Comparison of ENCODE assay signal across 14 mouse cellular contexts in genomic region chr7:46566318-46567007, GRCm38 (mm10).
"Had no signal": no experiment of that assay in that cellular context is flagged by ENCODE, and none has a peak within 500 bp of the region (broad histone marks: within the 10 kb centered on the region; RNA-seq: fewer than 3 reads in every experiment).

No protein-coding gene starts in this region.

- H3K4me3 ChIP-seq: layer of hippocampus, adult 2 months; limb, embryonic 13.5 days; midbrain, embryonic 13.5 days; neural tube, embryonic 13.5 days; stomach, embryonic 15.5 days had no signal

- DNase-seq: kidney, adult 18-20 months; left cerebral cortex, postnatal 4 days; lung, adult 18-20 months; retina, postnatal 1 day; right cerebral cortex, postnatal 4 days; spleen, adult 18-20 months; thymus, postnatal 36 days had no signal

- ATAC-seq: midbrain, embryonic 13.5 days had no signal

- H3K9me3 ChIP-seq: stomach, embryonic 15.5 days had no signal

- H3K9ac ChIP-seq: hindbrain, embryonic 14.5 days; limb, embryonic 13.5 days; midbrain, embryonic 13.5 days; neural tube, embryonic 13.5 days; stomach, embryonic 15.5 days had no signal

- H3K27ac ChIP-seq: hindbrain, embryonic 14.5 days; kidney, postnatal 0 days; layer of hippocampus, adult 2 months; limb, embryonic 13.5 days; midbrain, embryonic 13.5 days; neural tube, embryonic 13.5 days; stomach, embryonic 15.5 days had no signal

- H3K4me2 ChIP-seq: hindbrain, embryonic 14.5 days; limb, embryonic 13.5 days; midbrain, embryonic 13.5 days; neural tube, embryonic 13.5 days; stomach, embryonic 15.5 days had no signal

- H3K4me1 ChIP-seq: limb, embryonic 13.5 days; midbrain, embryonic 13.5 days; neural tube, embryonic 13.5 days; stomach, embryonic 15.5 days had no signal

- H3K27me3 ChIP-seq: limb, embryonic 13.5 days; midbrain, embryonic 13.5 days; neural tube, embryonic 13.5 days; stomach, embryonic 15.5 days had no signal

- H3K36me3 ChIP-seq: stomach, embryonic 15.5 days had no signal
